Mouse (Mus musculus): ENCODE data around the gene Pde9a. TPM values are rescaled to one million over a fixed set of nuclear protein-coding genes. Genes with fewer than 3 reads are reported as not detected.
A peak's percentile ranks its signal among the peaks of the same experiment; 100 is the strongest.

The Pde9a gene
- total RNA-seq, 2 experiments from 2014 or later = 21.8 to 31.9 TPM

GRCm38 (mm10) chr17:31365586-31366166 is 20.3 kb upstream of the Pde9a start:
- Histone ChIP-seq H3K27ac (no peak overlapping the region), H3K4me3 (no peak overlapping the region)
- DNase-seq (ENCODE audit: low spot score in 2 of 2) = no peak

DNA sequence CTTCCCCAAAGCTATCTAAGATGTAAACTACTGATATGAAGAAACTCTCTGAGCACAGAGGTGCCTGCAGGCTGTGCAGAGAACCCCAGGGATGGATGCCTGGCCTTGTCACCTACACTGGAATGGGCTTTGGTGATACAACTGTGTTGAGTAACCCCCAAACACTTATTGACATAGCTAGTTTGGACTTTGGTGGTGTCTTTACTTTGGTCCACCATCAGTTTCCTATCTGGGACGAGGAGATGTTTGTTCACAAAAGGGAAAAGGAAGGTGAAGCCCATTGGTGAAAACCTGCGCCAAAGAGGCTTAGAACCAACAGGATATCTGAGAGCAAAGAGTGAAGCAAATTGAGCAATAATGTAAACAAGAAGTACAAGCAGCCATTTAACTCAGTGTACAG is 15.8 kb upstream of the Pde9a start:
- Histone ChIP-seq H3K4me3 (no peak overlapping the region), H3K27ac (no peak overlapping the region)
- no peak for DNase-seq (ENCODE audit: low spot score in 2 of 2)
- no peak for TF ChIP-seq CTCF (conservative IDR thresholded peaks at IDR 0.05)

More at GRCm38 (mm10) chr17:31365586-31366166, 20.3 kb upstream of the Pde9a start:
- TF ChIP-seq CTCF (conservative IDR thresholded peaks at IDR 0.05) = no peak

DNA sequence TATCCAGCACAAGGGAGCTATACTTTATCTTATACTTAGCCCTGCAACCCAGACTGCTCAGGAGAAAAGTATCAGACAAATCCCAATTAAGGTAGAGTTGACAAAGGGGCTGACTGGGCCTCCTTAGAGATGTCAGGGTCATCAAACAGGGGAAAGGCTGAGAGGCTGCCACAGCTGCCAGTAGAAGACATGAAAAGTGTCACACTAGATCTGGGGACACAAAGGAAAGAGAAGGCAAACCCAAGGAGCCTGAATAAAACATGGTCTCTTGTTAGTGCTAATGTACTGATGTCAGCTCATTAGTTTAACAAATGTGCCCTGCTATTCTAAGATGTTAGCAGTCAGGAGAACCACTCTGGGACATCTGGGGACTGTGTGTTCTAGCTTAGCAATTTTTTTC is 15.1 kb upstream of the Pde9a start:
- no peak for DNase-seq (ENCODE audit: low spot score in 2 of 2)
- Histone ChIP-seq H3K27ac (no peak overlapping the region), H3K4me3 (no peak overlapping the region)
- no peak for TF ChIP-seq CTCF (conservative IDR thresholded peaks at IDR 0.05)

DNA sequence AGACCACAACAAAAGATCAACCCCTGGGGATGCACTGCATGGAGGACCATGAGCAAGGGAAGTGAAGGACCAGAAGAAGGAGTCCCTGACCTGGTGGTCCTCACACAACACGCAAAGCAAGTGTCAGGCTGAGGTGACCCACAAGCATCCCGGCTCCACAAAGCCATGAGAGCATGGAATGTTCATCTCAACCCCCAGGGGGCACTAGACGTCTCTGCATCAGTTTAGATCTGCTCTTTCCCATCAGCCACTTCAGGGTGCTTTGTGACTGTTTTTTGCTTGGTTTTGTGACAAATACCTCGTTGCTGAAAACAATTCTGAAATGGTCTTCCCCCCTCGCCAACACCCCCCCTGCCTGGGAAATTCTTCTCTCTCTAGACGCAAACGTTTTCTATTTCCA is 8.0 kb upstream of the Pde9a start:
- Histone ChIP-seq H3K27ac (peak overlapping the region; percentile 82), H3K4me3 (peak overlapping the region; percentile 25)
- peak; percentile 97 for TF ChIP-seq CTCF (conservative IDR thresholded peaks at IDR 0.05)
- peak; percentile 80 to 83 for DNase-seq (ENCODE audit: low spot score in 2 of 2)

DNA sequence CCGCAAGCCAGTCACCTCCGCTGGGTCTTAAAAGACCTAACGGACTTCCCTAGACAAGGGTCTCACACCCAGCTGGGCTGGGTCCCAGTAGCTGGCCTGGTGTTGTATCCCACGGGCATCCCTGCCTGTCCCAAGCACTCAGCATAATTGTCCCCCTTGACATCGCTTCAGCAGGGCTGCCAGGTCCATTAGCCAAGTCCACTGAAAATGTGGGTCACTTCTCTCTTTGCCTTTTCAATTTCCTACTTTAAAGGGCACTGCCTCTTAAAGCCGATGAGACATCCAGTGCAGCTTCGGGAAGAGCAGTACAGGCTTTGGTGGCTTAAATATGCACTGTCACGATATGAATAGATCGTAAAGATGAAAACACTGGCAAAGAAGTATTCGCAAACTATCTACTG is 7.6 kb upstream of the Pde9a start:
- no peak for TF ChIP-seq CTCF (conservative IDR thresholded peaks at IDR 0.05)
- peak overlapping the region; percentile 82 for H3K27ac ChIP-seq
- H3K4me3 ChIP-seq = peak overlapping the region; percentile 25
- peak; percentile 29 to 30 for DNase-seq (ENCODE audit: low spot score in 2 of 2)

DNA sequence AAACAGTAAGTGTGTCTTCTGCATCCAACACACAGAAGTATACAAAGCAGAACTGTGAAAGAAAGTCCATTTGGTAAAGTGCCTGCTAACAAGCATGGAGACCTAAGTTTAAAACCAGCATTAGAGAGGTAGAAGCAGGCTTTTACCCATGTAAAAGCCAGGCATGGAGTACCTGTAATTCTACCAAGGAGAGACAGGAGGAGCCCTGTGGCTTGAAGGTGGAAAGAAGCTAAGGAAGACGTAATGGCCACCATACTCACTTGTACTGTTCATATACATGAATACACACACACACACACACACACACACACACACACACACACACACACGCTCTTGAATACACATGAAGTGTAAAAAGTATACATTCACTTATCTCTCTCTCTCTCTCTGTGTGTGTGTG is 6.9 kb upstream of the Pde9a start:
- TF ChIP-seq CTCF (conservative IDR thresholded peaks at IDR 0.05) = no peak; the same call in 1 of the 2 replicates
- H3K4me3 ChIP-seq = no peak overlapping the region
- H3K27ac ChIP-seq = peak overlapping the region; percentile 82
- DNase-seq (ENCODE audit: low spot score in 2 of 2) = no peak

- no peak for TF ChIP-seq CTCF (conservative IDR thresholded peaks at IDR 0.05)
- Histone ChIP-seq H3K27ac (no peak overlapping the region), H3K4me3 (no peak overlapping the region)
- DNase-seq (ENCODE audit: low spot score in 2 of 2) = no peak
Measured at GRCm38 (mm10) chr17:31379863-31380262, 6.1 kb upstream of the Pde9a start.

GRCm38 (mm10) chr17:31383320-31383719 is 2.7 kb upstream of the Pde9a start:
- H3K4me3 ChIP-seq = no peak overlapping the region
- no peak for DNase-seq (ENCODE audit: low spot score in 2 of 2)
- no peak for TF ChIP-seq CTCF (conservative IDR thresholded peaks at IDR 0.05)
- H3K27ac ChIP-seq = no peak overlapping the region

GRCm38 (mm10) chr17:31384968-31385627 is 912 bp upstream of the Pde9a start:
- Histone ChIP-seq H3K27ac (no peak overlapping the region; the same call in 1 of the 2 replicates), H3K4me3 (no peak overlapping the region)
- no peak for TF ChIP-seq CTCF (conservative IDR thresholded peaks at IDR 0.05)
- no peak for DNase-seq (ENCODE audit: low spot score in 2 of 2)

DNA sequence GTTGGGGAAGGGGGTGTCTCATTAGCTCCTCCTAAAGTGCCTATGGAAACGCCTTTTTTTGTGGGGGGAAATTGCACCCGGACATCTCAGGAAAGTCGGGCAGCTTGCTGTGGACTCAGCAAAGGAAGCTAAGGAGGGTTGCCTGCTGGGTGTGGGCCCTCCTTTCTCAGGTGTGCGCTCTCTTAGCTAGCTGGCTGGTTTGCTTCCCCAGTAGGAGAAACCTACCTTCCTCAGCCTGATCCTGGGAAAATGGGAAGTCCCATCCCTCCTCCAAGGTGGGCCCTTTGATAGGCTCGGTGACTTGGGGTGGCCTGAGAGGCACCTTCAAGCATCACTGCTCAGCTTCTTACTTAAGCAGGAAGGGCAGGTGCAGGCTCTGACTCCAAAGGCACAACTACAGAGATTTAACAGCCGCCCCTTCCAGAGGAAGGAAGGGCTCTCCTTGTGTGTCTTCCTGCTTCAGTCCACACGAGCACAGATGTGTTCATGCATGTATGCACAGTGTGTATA is 811 bp downstream of the Pde9a start:
- peak overlapping the region; percentile 59 for H3K4me3 ChIP-seq
- peak overlapping the region; percentile 89 for H3K27ac ChIP-seq
- TF ChIP-seq CTCF (conservative IDR thresholded peaks at IDR 0.05) = no peak
- DNase-seq (ENCODE audit: low spot score in 2 of 2) = no peak

- no peak for DNase-seq (ENCODE audit: low spot score in 2 of 2)
- no peak overlapping the region for H3K4me3 ChIP-seq
- no peak for TF ChIP-seq CTCF (conservative IDR thresholded peaks at IDR 0.05)
- H3K27ac ChIP-seq = 0 out of 2 replicates have a peak overlapping the region, but pooled peaks have one; percentile 14
Measured at GRCm38 (mm10) chr17:31389432-31390050, 3.5 kb downstream of the Pde9a start.

DNA sequence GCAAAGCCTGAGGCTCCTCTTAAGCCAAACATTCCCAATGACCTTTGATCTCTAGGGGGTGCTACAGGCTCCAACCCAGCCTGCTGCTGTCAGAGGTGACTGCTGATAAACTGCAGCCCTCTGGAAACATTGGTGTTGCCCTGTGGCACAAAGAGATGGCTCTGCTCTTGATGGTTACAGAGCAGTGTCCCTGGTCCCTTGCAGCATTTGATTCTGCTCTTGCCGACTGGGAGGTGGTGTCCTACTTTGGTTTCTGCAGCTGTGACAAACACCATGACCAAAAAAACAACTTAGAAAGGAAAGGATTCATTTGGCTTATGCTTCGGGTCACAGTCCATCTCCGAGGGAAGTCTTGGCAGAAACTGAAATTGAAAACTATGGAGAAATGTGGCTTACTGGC is 5.5 kb downstream of the Pde9a start:
- TF ChIP-seq CTCF (conservative IDR thresholded peaks at IDR 0.05) = no peak
- no peak for DNase-seq (ENCODE audit: low spot score in 2 of 2)
- no peak overlapping the region for H3K27ac ChIP-seq
- H3K4me3 ChIP-seq = no peak overlapping the region

DNA sequence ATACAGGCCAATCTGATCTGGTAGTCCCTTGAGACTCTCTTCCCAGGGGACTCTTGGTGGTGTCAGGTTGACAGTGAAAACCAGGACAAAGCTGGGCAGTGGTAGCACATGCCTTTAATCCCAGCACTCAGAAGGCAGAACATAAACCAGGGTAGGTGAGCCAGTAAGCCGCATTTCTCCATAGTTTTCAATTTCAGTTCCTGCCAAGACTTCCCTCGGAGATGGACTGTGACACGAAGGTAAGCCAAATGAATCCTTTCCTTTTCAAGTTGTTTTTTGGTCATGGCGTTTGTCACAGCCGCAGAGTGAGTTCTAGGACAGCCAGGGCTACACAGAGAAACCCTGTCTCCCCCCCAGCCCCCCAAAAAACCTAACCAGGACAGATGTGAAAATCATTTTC is 6.0 kb downstream of the Pde9a start:
- no peak for DNase-seq (ENCODE audit: low spot score in 2 of 2)
- TF ChIP-seq CTCF (conservative IDR thresholded peaks at IDR 0.05) = no peak
- H3K4me3 ChIP-seq = no peak overlapping the region
- no peak overlapping the region for H3K27ac ChIP-seq
